Mouse (Mus musculus) megakaryocyte-erythroid progenitor cell, adult 5-6 weeks (primary cell): ENCODE results near the gene Smc5. TPM values are rescaled to one million over a fixed set of nuclear protein-coding genes. Genes with fewer than 3 reads are reported as not detected.
A peak's percentile ranks its signal among the peaks of the same experiment; 100 is the strongest.

Experiments
- ATAC-seq: replicated peaks from 2 replicates; pipeline ENCODE4 v1.8.0; 2016; ENCODE audit warnings: mild to moderate bottlenecking, inconsistent platforms; ENCODE audit not compliant: severe bottlenecking, poor library complexity, low FRiP score, low TSS enrichment
- total RNA-seq, 2 experiments: library from RNA; stranded (forward) in 1 of 2; stranded (reverse) in 1 of 2; fragments of 200-1000, 215-1000 nt in 1 of 2; fragments of >200 nt in 1 of 2; fragmentation: Nextera tagmentation in 1 of 2; gene quantifications; 2 replicates each; pipeline ENCODE4 v1.2.3; 2014 to 2017

The Smc5 gene
- total RNA-seq (2014; fragmentation: Nextera tagmentation), result 58.4 and 95.9 TPM in 2 replicates
- 66.8 and 98.2 TPM in 2 replicates for total RNA-seq (2017)

- peak; percentile 86 for ATAC-seq
These were observed at the start of gene Smc5 for GRCm38 (mm10) chr19:23273355-23274053. Smc5 (minus strand) TSS chr19:23273897.

DNA sequence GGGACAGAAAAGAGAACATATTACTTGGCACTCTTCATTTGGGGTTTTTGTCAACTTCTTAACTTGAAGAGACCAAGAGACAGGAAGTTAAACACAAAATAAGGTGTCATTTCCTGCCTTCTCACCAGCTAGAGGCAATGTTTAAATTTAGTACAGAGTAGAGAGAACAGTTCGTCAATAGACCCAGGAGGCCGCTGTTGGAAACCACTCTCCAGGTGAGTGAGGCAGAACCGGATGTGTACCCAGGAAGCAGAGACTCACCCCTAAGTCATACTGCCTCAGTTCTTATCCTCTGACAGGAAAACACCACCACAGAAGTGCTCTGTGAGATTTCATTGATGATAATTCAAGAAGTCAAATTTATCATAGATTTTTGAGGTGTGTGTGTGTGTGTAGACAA is 49.4 kb upstream of the Smc5 start:
- ATAC-seq, result no peak

GRCm38 (mm10) chr19:23317989-23318358 is 44.3 kb upstream of the Smc5 start:
- no peak for ATAC-seq

DNA sequence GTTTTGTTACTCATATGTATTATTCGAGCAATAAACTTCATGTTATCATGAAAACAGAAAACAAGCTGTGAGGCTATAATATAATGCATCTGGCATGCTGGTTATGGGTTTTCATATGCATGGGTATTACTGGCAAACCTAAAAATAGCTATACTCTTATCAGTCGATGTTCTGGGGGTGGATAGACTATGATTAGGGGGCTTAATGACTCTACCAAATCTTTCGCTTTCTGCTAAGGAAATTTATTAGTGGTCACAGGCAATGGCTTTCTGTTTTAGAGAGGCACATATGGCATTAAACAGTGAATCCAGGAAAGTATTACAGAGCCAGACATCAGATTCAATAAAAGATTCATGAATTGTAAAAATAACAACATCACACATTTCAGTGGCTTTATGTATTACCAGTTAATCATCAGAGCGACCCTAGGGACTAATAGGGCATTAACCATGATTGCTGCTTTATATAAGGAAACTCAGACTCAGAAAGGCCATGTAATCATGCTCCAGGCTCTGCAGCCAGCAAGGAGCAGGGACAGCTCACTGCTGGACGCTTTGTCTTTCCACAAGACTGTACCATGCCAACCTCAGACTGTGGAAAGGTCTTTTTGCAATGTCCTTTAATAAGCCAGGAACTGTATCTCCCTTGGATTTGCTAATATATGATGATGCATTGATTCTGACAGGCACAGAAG is 43.7 kb upstream of the Smc5 start:
- ATAC-seq, result no peak

DNA sequence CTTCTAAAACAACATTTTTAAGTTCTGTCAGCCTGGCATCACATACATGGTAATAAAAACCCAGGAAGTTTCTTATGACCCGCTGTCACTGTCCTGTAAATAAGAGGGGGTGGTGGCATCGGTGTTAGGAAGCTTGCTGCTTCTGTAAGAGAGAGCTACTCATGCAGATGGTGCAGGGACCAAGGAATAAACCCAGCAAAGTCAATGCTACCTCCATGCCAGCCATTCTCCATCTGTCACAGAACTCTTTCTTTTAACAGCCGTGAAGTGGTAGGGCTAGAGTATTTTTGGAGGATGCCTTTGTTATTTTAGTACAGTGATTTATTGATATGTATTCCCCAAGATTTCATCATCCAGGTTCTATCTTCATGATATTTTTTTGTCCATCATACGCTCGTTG is 43.2 kb upstream of the Smc5 start:
- ATAC-seq, result no peak

DNA sequence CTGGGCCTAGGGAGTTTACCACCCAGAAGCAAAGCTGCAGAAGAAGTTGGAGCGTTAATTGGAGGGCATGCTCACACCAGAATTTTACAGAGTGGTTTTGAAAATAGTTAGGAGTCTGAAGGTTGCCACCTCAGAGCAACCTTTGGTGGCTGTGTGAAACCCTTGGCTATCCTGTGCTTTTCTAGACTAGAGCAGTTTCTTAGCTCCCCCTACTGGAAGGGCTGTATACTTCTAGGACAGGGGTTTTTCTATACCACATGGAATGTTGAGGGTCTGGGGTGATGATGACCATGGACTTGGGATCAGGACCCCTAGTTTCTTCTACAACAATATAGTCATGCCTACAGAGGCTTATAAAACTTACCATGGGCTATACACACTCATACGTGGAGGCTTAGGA is 36.3 kb upstream of the Smc5 start:
- ATAC-seq, result no peak

GRCm38 (mm10) chr19:23306671-23307070 is 33.0 kb upstream of the Smc5 start:
- no peak for ATAC-seq

DNA sequence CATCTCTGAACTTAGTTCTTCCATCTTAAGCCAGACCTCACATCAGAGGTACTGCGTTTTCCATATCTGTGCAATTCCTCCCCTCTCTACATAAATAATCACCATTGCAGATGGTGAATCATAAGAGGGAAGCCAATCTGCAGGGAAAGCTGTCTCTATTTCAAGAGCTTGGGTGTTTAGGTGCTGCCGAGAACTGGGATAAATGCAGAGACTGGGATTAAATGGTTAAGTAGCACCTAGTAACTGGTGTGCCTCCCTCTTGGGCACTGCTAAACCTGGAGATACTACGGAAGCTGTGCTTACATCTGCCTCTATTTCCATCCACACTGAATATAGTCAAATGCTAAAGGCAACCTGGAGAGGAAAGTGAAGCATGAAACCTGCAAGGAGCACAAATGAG is 26.3 kb upstream of the Smc5 start:
- no peak for ATAC-seq

DNA sequence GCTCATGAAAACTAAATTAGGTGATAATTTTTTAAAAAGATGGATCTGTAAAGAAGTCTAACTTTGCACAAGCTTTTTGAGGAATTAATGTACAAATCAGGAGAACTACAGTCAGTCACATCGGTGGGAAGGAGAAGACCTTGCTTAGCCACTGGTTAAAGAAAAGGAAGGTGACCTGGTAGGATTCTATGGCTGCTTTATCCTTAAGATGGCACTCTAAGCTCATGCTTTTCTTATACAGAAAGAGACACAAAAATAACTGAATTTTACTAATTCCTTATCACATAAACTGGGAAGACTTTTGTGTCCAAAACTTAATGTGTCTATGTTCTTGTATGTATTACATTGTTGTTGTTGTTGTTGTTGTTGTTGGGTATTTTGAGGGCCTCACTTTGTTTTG is 25.2 kb upstream of the Smc5 start:
- no peak for ATAC-seq

DNA sequence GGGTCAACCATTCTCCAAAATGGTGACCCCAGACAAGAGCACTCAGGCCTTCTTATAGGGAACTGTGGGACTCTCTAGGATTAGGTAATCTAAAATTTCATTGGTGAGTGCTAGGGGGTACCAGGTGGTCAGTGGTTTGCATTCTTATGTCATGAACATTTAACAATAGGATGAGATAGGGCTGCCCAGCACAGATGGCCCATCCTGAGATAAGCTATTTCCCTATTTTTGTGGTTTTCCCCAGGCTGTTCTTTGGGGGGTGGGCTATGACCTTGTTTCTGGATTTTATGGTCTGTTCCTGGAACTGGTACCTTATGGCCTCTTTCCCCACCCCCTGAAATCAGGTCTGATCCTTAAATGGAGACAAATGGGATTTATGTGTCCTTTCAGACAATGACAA is 23.5 kb upstream of the Smc5 start:
- ATAC-seq, result no peak

DNA sequence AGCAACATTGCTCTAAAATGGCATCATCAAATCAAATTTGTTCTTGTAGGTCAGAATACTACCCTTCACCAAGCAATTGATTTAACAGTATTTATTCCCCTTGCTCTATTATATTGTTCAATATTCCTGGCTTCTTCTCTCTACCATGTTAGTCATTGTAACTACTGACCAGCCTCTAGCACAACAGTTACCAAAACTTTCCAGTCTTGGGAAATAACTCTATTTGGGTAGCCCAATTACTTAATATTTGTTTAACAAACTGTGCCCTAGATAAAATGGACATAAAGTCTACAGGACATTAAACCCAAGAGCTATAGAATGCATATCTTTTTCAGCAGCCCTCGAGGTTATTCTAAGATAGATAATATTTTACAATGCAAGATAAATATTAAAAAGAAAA is 15.6 kb upstream of the Smc5 start:
- no peak for ATAC-seq

GRCm38 (mm10) chr19:23281911-23282660 is 8.4 kb upstream of the Smc5 start:
- no peak for ATAC-seq

DNA sequence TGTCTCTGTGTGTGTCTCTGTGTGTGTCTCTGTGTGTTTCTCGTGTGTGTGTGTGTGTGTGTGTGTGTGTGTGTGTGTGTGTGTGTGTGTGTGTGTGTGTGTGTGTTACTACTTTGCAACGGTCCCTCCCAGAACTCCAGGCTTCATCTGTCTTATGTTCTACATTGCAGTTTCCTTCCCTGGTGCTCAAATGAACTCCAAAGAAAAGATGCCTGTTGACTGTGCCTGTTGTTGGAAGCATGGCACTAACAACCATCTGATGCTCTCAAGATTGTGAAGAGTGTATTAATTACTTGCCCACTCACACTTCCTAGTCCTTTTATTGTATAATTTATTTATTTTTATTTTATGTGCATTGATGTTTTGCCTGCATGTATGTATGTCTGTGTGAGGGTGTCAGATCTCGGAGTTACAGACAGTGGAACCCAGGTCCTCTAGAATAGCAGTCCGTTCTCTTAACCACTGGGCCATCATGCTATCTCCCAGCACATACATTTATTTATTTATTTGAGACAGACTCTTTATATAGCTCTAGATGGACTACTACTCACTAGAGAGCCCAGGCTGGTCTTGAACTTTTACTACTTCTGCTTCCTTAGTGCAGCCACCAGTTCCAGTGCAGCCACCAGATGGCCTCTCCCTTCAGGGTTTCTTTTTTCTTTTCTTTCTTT is 492 bp upstream of the Smc5 start:
- ATAC-seq, result no peak

GRCm38 (mm10) chr19:23256771-23257170 is 16.9 kb downstream of the Smc5 start:
- ATAC-seq, result no peak

- no peak for ATAC-seq
These were observed 27.2 kb downstream of the Smc5 start for GRCm38 (mm10) chr19:23246473-23246872.

DNA sequence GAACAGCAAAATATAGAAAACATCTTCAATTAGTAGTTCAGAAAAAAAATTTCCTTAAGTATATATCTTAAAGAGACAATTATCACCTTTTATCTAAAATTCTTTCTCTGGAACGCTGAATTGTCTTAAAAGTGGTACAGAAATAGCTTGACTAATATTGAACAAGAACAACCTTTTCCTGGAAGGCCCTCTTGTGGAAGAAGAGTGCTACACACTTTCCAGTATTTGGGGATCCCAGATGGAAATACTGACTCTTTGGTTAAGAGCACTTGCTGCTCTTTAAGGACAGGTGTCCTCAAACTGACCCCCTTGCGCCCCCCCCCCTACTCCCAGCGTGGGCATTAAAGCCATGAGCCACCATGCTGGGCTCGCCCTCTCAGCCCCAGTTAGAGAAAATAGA is 48.6 kb downstream of the Smc5 start:
- ATAC-seq, result 0 out of 2 replicates have a peak, but pooled peaks have one; percentile 30

DNA sequence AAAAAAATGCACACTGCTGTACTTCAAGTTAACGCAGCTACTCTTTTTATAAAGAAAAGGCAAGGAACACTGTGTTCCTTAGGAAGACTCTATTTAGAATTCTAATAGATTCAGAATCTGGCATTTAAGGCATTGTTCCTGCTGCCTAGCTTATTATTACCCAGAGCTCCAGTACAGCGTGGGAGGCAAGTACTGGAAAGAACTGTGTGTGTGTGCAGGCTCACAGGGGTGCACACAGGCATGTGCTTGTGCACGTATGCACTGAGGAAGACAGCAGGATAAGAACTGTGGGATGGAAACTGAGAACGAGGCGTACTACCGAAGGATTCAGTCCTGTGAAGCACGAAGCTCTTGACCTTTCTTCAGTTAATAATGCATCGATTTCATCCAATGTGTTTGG is 59.4 kb downstream of the Smc5 start:
- no peak for ATAC-seq

DNA sequence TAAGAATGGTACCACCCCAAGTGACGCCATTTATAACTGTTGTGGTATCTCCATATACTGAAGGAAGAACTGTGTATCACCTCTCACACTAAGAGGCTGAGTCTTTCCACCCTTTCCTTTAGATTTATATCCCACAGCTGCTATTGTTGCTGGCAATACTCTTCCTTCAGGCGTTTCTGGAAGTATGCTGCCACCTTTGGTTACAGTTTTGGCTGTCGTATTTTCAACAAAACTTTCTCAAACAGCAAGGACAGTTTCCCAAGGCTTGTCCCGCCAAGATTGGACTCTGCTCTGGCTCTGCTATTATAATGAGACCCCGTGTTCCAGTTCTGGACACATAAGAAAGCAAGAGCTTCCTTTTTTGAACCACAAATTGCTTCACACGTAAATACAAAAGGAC is 62.4 kb downstream of the Smc5 start:
- no peak for ATAC-seq

- peak; percentile 78 for ATAC-seq
These were observed 70.1 kb downstream of the Smc5 start for GRCm38 (mm10) chr19:23203505-23204053.

DNA sequence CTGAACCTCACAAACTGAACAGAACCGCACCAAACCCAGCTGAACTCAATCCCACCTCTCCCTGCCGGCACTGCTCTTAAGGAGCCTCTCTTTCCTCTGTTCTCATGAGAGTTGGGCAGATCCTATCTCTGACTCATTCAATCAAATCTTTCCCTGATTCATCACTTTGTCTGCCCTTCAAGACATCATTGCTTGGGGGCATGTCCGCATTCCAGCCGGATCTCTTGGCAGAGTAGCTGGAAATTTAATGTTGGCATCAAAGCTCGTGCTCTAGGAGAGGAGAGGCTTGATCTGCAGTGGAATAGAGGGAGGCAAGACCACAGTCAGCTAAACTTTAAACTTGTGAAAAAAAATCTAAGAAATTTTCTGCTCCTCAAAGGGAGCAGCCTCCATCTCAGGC is 71.6 kb downstream of the Smc5 start:
- ATAC-seq, result no peak
